Mouse (Mus musculus) kidney, adult 2 months (tissue): ENCODE measurements at regions not wholly inside any gene's neighbourhood (a gene's known extent, or its start where the extent isn't known, plus 50 kb on each side); places are given as distances from the start of the nearest gene placed in this dataset.
A peak's percentile ranks its signal among the peaks of the same experiment; 100 is the strongest.
"Not testable (repeated sequence)": the region's sequence is repeated elsewhere in the genome, so short reads cannot be mapped to it uniquely, and the experiment has no call there.

Experiments used
- DNase-seq: peaks from one replicate; pipeline ENCODE4 v3.0.0; 2021
- H3K27ac ChIP-seq: fragments of 200-500 bp; 2 replicates; pipeline ENCODE4 v1.5.1; 2012; ENCODE audit warnings: low read depth, low read length, control low read depth, inconsistent platforms; ENCODE audit not compliant: insufficient read depth
- H3K27me3 ChIP-seq: fragments of 200-500 bp; replicated peaks from 2 replicates; pipeline ENCODE4 v1.6.1; 2012; ENCODE audit warnings: mild to moderate bottlenecking, moderate library complexity, low read length, inconsistent platforms; ENCODE audit not compliant: control insufficient read depth, insufficient read depth
- H3K36me3 ChIP-seq: fragments of 200-500 bp; 2 replicates; pipeline ENCODE4 v1.6.1; 2012; ENCODE audit warnings: mild to moderate bottlenecking, moderate library complexity, low read length, inconsistent platforms; ENCODE audit not compliant: control insufficient read depth, insufficient read depth
- H3K4me1 ChIP-seq: fragments of 200-500 bp; 2 replicates; pipeline ENCODE4 v1.6.1; 2011; ENCODE audit warnings: low read length; ENCODE audit not compliant: control insufficient read depth, insufficient read depth
- H3K4me3 ChIP-seq: fragments of 200-500 bp; 2 replicates; pipeline ENCODE4 v1.5.1; 2011; ENCODE audit warnings: mild to moderate bottlenecking, low read depth, low read length, control low read depth; ENCODE audit not compliant: insufficient read depth
- CTCF ChIP-seq: fragments of 200-500 bp; conservative IDR thresholded peaks from 2 replicates; pipeline ENCODE4 v1.5.1; 2011; ENCODE audit warnings: low read depth, mild to moderate bottlenecking, control low read depth, low read length, moderate library complexity, mixed read lengths; ENCODE audit not compliant: insufficient read depth, insufficient read length
- POLR2A ChIP-seq: fragments of 200-500 bp; IDR thresholded peaks from one replicate; pipeline ENCODE4 v1.6.1; 2011; ENCODE audit warnings: low read depth, low read length, control low read depth
- WGBS: fragments of 180-500 bp; shearing (Covaris S2); methylation state at CpG from one replicate; pipeline ENCODE4 v1.1.7; 2018; 5-methylcytosine and 5-hydroxymethylcytosine counted together

- TF ChIP-seq POLR2A = no peak
- TF ChIP-seq CTCF = no peak
- H3K4me3 ChIP-seq = no peak overlapping the region
- no peaks in the 10 kb centered on the region for H3K27me3 ChIP-seq
- no peak for DNase-seq
- H3K27ac ChIP-seq = no peak overlapping the region
- H3K36me3 ChIP-seq = no peaks in the 10 kb centered on the region
- no peaks in the 10 kb centered on the region for H3K4me1 ChIP-seq
Observed at GRCm38 (mm10) chr5:97806754-97807153, 224.1 kb downstream of the Antxr2 start.

- no peak for DNase-seq
- H3K4me1 ChIP-seq = no peaks in the 10 kb centered on the region
- H3K27me3 ChIP-seq = no peaks in the 10 kb centered on the region
- H3K27ac ChIP-seq = no peak overlapping the region
- TF ChIP-seq POLR2A (no peak), CTCF (no peak)
- 46% methylated on average over 3 of the region's 3 CpGs for WGBS
- H3K36me3 ChIP-seq = no peaks in the 10 kb centered on the region
- H3K4me3 ChIP-seq = no peak overlapping the region
Observed at GRCm38 (mm10) chr5:97800017-97800416, 230.8 kb downstream of the Antxr2 start.

GRCm38 (mm10) chr5:97788175-97788574, 242.7 kb downstream of the Antxr2 start:
- Histone ChIP-seq H3K4me1 (no peaks in the 10 kb centered on the region), H3K27me3 (no peaks in the 10 kb centered on the region), H3K4me3 (no peak overlapping the region), H3K36me3 (no peaks in the 10 kb centered on the region), H3K27ac (no peak overlapping the region)
- DNase-seq = no peak
- TF ChIP-seq CTCF = no peak
- TF ChIP-seq POLR2A = no peak
- WGBS = 84% methylated on average over 9 of the region's 9 CpGs

- no peaks in the 10 kb centered on the region for H3K36me3 ChIP-seq
- WGBS = 90% methylated on average over 5 of the region's 5 CpGs
- DNase-seq = no peak
- H3K27me3 ChIP-seq = no peaks in the 10 kb centered on the region
- no peaks in the 10 kb centered on the region for H3K4me1 ChIP-seq
- no peak overlapping the region for H3K4me3 ChIP-seq
- no peak overlapping the region for H3K27ac ChIP-seq
- TF ChIP-seq POLR2A (no peak), CTCF (no peak)
Observed at GRCm38 (mm10) chr5:97787001-97787400, 243.8 kb downstream of the Antxr2 start.

- H3K4me3 ChIP-seq, H3K36me3 ChIP-seq, H3K4me1 ChIP-seq, H3K27me3 ChIP-seq, DNase-seq, H3K27ac ChIP-seq: not testable (repeated sequence)
- 99% methylated on average over 3 of the region's 3 CpGs for WGBS
Observed at GRCm38 (mm10) chr5:97775100-97775499, 255.7 kb downstream of the Antxr2 start.

GRCm38 (mm10) chr5:97773451-97773850, 257.4 kb downstream of the Antxr2 start:
- DNase-seq = peak; percentile 59
- not testable (repeated sequence) for H3K27me3 ChIP-seq, H3K4me1 ChIP-seq, H3K36me3 ChIP-seq, H3K27ac ChIP-seq, H3K4me3 ChIP-seq
- WGBS = 35% methylated on average over 4 of the region's 4 CpGs

GRCm38 (mm10) chr5:97737339-97737738, 280.5 kb upstream of the Gk2 start:
- no peaks in the 10 kb centered on the region for H3K36me3 ChIP-seq
- H3K4me3 ChIP-seq = no peak overlapping the region
- TF ChIP-seq CTCF = no peak
- no peak for TF ChIP-seq POLR2A
- H3K27me3 ChIP-seq = no peaks in the 10 kb centered on the region
- no peak overlapping the region for H3K27ac ChIP-seq
- 95% methylated on average over 2 of the region's 2 CpGs for WGBS
- no peak for DNase-seq
- no peaks in the 10 kb centered on the region for H3K4me1 ChIP-seq

GRCm38 (mm10) chr5:97730920-97731319, 274.1 kb upstream of the Gk2 start:
- DNase-seq = no peak
- Histone ChIP-seq H3K36me3 (no peaks in the 10 kb centered on the region), H3K4me3 (no peak overlapping the region), H3K27ac (no peak overlapping the region), H3K27me3 (no peaks in the 10 kb centered on the region), H3K4me1 (no peaks in the 10 kb centered on the region)
- no peak for TF ChIP-seq POLR2A
- 49% methylated on average over 4 of the region's 4 CpGs for WGBS

- DNase-seq, H3K27ac ChIP-seq, H3K4me3 ChIP-seq, H3K36me3 ChIP-seq, H3K4me1 ChIP-seq, H3K27me3 ChIP-seq: not testable (repeated sequence)
- 48% methylated on average over 4 of the region's 4 CpGs for WGBS
Observed at GRCm38 (mm10) chr5:97719364-97719763, 262.5 kb upstream of the Gk2 start.
